Mouse (Mus musculus): ENCODE data around the gene Fndc8.

DNA sequence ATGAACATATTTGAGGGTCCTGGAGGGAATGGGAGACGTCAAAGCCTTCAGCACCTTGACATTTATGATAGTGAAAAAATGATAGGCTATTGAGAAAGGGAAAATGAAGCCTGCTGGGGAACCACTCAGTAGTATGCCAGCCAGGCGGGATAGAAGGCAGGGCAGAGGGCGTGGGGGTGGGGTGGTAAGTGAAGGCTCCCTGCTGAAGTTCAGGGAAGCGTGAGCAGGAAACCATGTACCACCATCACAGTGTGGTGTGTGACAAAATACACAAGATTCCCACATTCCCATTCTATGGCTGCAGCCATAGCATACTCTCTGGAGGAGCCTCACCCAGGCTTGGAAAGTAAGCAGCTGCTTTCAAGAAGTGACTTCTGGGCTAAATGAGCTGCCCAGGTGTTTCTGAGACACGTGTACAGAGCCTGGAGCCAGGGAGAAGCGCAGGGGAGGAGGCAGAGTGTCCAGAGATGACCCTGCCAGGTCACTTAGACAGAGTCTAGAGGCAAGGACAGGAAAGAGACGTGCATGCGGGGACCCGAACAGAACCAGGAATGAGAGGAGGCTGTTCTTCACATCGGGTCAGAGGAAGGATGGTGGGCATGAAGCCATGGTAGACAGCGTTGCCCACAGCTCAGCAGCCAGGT is 47.0 kb upstream of the Fndc8 start:
- TF ChIP-seq CTCF (IDR thresholded peaks at IDR 0.05; ENCODE audit: control insufficient read depth, insufficient read depth, insufficient read length), result no peak
- no peak for TF ChIP-seq USF1 (IDR thresholded peaks at IDR 0.05; ENCODE audit: low read depth)
- TF ChIP-seq FOSL1 (IDR thresholded peaks at IDR 0.05; ENCODE audit: insufficient read depth, low read length, poor library complexity, severe bottlenecking), result no peak

Data from C2C12 (cell line).